Mouse (Mus musculus) neural tube, embryonic 15.5 days (tissue): Measurements from ENCODE around the gene Sstr4. TPM values are rescaled to one million over a fixed set of nuclear protein-coding genes. Genes with fewer than 3 reads are reported as not detected.
A peak's percentile ranks its signal among the peaks of the same experiment; 100 is the strongest.

Experiments
- ATAC-seq: fragments of 200-750 bp; cut with Nextera tagmentation; 2 replicates; pipeline ENCODE4 v1.8.0; 2017; ENCODE audit warnings: mild to moderate bottlenecking, moderate TSS enrichment, moderate library complexity; ENCODE audit not compliant: low FRiP score
- H3K27ac ChIP-seq: fragments of 300-500 bp; sonication (generic); replicated peaks from 2 replicates; pipeline ENCODE4 v1.5.1; 2015; ENCODE audit warnings: mild to moderate bottlenecking, inconsistent platforms
- H3K27me3 ChIP-seq: fragments of 300-500 bp; sonication (generic); replicated peaks from 2 replicates; pipeline ENCODE4 v1.6.1; 2015; ENCODE audit warnings: inconsistent platforms
- H3K36me3 ChIP-seq: fragments of 300-500 bp; sonication (generic); 2 replicates; pipeline ENCODE4 v1.6.1; 2015; ENCODE audit warnings: inconsistent platforms
- H3K4me1 ChIP-seq: fragments of 300-500 bp; sonication (generic); 2 replicates; pipeline ENCODE4 v1.6.1; 2015; ENCODE audit warnings: inconsistent platforms
- H3K4me2 ChIP-seq: fragments of 300-500 bp; sonication (generic); 2 replicates; pipeline ENCODE4 v1.6.1; 2015; ENCODE audit warnings: inconsistent platforms, mild to moderate bottlenecking, moderate library complexity
- H3K4me3 ChIP-seq: fragments of 300-500 bp; sonication (generic); replicated peaks from 2 replicates; pipeline ENCODE4 v1.5.1; 2015; ENCODE audit warnings: mild to moderate bottlenecking, inconsistent platforms
- H3K9ac ChIP-seq: fragments of 300-500 bp; sonication (generic); replicated peaks from 2 replicates; pipeline ENCODE4 v1.6.1; 2015; ENCODE audit warnings: mild to moderate bottlenecking, inconsistent platforms
- H3K9me3 ChIP-seq: fragments of 300-500 bp; sonication (generic); replicated peaks from 2 replicates; pipeline ENCODE4 v1.6.1; 2016; ENCODE audit warnings: inconsistent platforms
- WGBS: fragments of 180-500 bp; shearing (Covaris S2); methylation state at CpG from one replicate; pipeline ENCODE4 v1.1.7; 2015; ENCODE audit warnings: mixed read lengths; 5-methylcytosine and 5-hydroxymethylcytosine counted together
- polyA plus RNA-seq: library from polyadenylated mRNA; unstranded; fragments of >200 nt; fragmentation: Nextera tagmentation; extraction: Ambion mirVana; gene quantifications from 2 replicates; pipeline ENCODE4 v1.2.1, GENCODE M21; 2015

The Sstr4 gene
- 3.2 and 3.8 TPM in 2 replicates for polyA plus RNA-seq

- Histone ChIP-seq H3K4me2 (peak within 1 kb of the TSS; percentile 96), H3K27me3 (peaks cover 30% of the 10 kb centered on the region), H3K9me3 (no peaks in the 10 kb centered on the region), H3K27ac (no peak within 1 kb of the TSS), H3K9ac (peak within 1 kb of the TSS; percentile 55), H3K36me3 (no peaks in the 10 kb centered on the region), H3K4me3 (peak within 1 kb of the TSS; percentile 64), H3K4me1 (peaks cover 25% of the 10 kb centered on the region)
- WGBS: 3% methylated on average over 82 of the region's 83 CpGs
- ATAC-seq: peak; percentile 91
Observed at GRCm38 (mm10) chr2:148395131-148396051, at the start of gene Sstr4. Gene Sstr4, plus strand, starts transcription at chr2:148395344.

- no peak overlapping the region for H3K4me2 ChIP-seq
- H3K9ac ChIP-seq: no peak overlapping the region
- H3K36me3 ChIP-seq: no peaks in the 10 kb centered on the region
- no peaks in the 10 kb centered on the region for H3K4me1 ChIP-seq
- H3K27ac ChIP-seq: no peak overlapping the region
- ATAC-seq: no peak
- H3K27me3 ChIP-seq: no peaks in the 10 kb centered on the region
- H3K9me3 ChIP-seq: no peaks in the 10 kb centered on the region
- no peak overlapping the region for H3K4me3 ChIP-seq
Observed at GRCm38 (mm10) chr2:148345373-148345772, 49.8 kb upstream of the Sstr4 start.

GRCm38 (mm10) chr2:148346976-148347375, 48.2 kb upstream of the Sstr4 start:
- Histone ChIP-seq H3K36me3 (no peaks in the 10 kb centered on the region), H3K4me3 (no peak overlapping the region), H3K27ac (no peak overlapping the region), H3K9ac (no peak overlapping the region), H3K27me3 (no peaks in the 10 kb centered on the region), H3K9me3 (no peaks in the 10 kb centered on the region), H3K4me2 (no peak overlapping the region), H3K4me1 (no peaks in the 10 kb centered on the region)
- WGBS: 86% methylated on average over 1 of the region's 1 CpGs
- no peak for ATAC-seq

GRCm38 (mm10) chr2:148349509-148350307, 45.4 kb upstream of the Sstr4 start:
- no peaks in the 10 kb centered on the region for H3K36me3 ChIP-seq
- H3K27ac ChIP-seq: no peak overlapping the region
- no peak overlapping the region for H3K9ac ChIP-seq
- no peaks in the 10 kb centered on the region for H3K9me3 ChIP-seq
- no peak overlapping the region for H3K4me2 ChIP-seq
- H3K4me3 ChIP-seq: no peak overlapping the region
- ATAC-seq: no peak
- H3K4me1 ChIP-seq: no peaks in the 10 kb centered on the region
- H3K27me3 ChIP-seq: no peaks in the 10 kb centered on the region
- WGBS: 71% methylated on average over 4 of the region's 4 CpGs

GRCm38 (mm10) chr2:148350460-148350859, 44.7 kb upstream of the Sstr4 start:
- Histone ChIP-seq H3K36me3 (no peaks in the 10 kb centered on the region), H3K27ac (no peak overlapping the region), H3K4me2 (no peak overlapping the region), H3K9me3 (no peaks in the 10 kb centered on the region), H3K9ac (no peak overlapping the region), H3K27me3 (no peaks in the 10 kb centered on the region), H3K4me3 (no peak overlapping the region), H3K4me1 (no peaks in the 10 kb centered on the region)
- 84% methylated on average over 2 of the region's 2 CpGs for WGBS
- ATAC-seq: no peak

GRCm38 (mm10) chr2:148352655-148353054, 42.5 kb upstream of the Sstr4 start:
- H3K27me3 ChIP-seq: no peaks in the 10 kb centered on the region
- 58% methylated on average over 1 of the region's 1 CpGs for WGBS
- no peak for ATAC-seq

GRCm38 (mm10) chr2:148357145-148357544, 38.0 kb upstream of the Sstr4 start:
- no peak overlapping the region for H3K27ac ChIP-seq
- H3K27me3 ChIP-seq: no peaks in the 10 kb centered on the region
- no peak for ATAC-seq
- no peak overlapping the region for H3K4me3 ChIP-seq
- H3K4me2 ChIP-seq: no peak overlapping the region
- 83% methylated on average over 1 of the region's 1 CpGs for WGBS
- H3K4me1 ChIP-seq: no peaks in the 10 kb centered on the region
- no peaks in the 10 kb centered on the region for H3K9me3 ChIP-seq
- H3K9ac ChIP-seq: no peak overlapping the region
- H3K36me3 ChIP-seq: no peaks in the 10 kb centered on the region

More at GRCm38 (mm10) chr2:148352655-148353054, 42.5 kb upstream of the Sstr4 start:
- H3K36me3 ChIP-seq: no peaks in the 10 kb centered on the region
- H3K9me3 ChIP-seq: no peaks in the 10 kb centered on the region
- no peak overlapping the region for H3K4me3 ChIP-seq
- H3K4me2 ChIP-seq: no peak overlapping the region
- no peaks in the 10 kb centered on the region for H3K4me1 ChIP-seq
- H3K27ac ChIP-seq: no peak overlapping the region
- no peak overlapping the region for H3K9ac ChIP-seq

- Histone ChIP-seq H3K4me1 (no peaks in the 10 kb centered on the region), H3K36me3 (no peaks in the 10 kb centered on the region), H3K27ac (no peak overlapping the region), H3K9me3 (no peaks in the 10 kb centered on the region), H3K4me2 (no peak overlapping the region), H3K4me3 (no peak overlapping the region), H3K27me3 (no peaks in the 10 kb centered on the region), H3K9ac (no peak overlapping the region)
- 95% methylated on average over 3 of the region's 3 CpGs for WGBS
- ATAC-seq: no peak
Observed at GRCm38 (mm10) chr2:148364536-148364935, 30.6 kb upstream of the Sstr4 start.

- Histone ChIP-seq H3K4me2 (no peak overlapping the region), H3K9ac (no peak overlapping the region), H3K27ac (no peak overlapping the region), H3K27me3 (no peaks in the 10 kb centered on the region), H3K4me3 (no peak overlapping the region), H3K4me1 (no peaks in the 10 kb centered on the region), H3K9me3 (no peaks in the 10 kb centered on the region), H3K36me3 (no peaks in the 10 kb centered on the region)
- WGBS: 49% methylated on average over 1 of the region's 1 CpGs
- ATAC-seq: no peak
Observed at GRCm38 (mm10) chr2:148365227-148365626, 29.9 kb upstream of the Sstr4 start.

- no peak overlapping the region for H3K27ac ChIP-seq
- H3K4me2 ChIP-seq: no peak overlapping the region
- 86% methylated on average over 4 of the region's 4 CpGs for WGBS
- no peak overlapping the region for H3K9ac ChIP-seq
- no peaks in the 10 kb centered on the region for H3K27me3 ChIP-seq
- H3K36me3 ChIP-seq: no peaks in the 10 kb centered on the region
- no peaks in the 10 kb centered on the region for H3K4me1 ChIP-seq
- H3K9me3 ChIP-seq: no peaks in the 10 kb centered on the region
- no peak for ATAC-seq
- H3K4me3 ChIP-seq: no peak overlapping the region
Observed at GRCm38 (mm10) chr2:148371743-148372630, 23.2 kb upstream of the Sstr4 start.

GRCm38 (mm10) chr2:148373602-148374071, 21.5 kb upstream of the Sstr4 start:
- H3K4me2 ChIP-seq: no peak overlapping the region
- H3K9me3 ChIP-seq: no peaks in the 10 kb centered on the region
- H3K27ac ChIP-seq: no peak overlapping the region
- no peaks in the 10 kb centered on the region for H3K36me3 ChIP-seq
- WGBS: 82% methylated on average over 2 of the region's 2 CpGs
- no peaks in the 10 kb centered on the region for H3K27me3 ChIP-seq
- H3K4me3 ChIP-seq: no peak overlapping the region
- no peaks in the 10 kb centered on the region for H3K4me1 ChIP-seq
- H3K9ac ChIP-seq: no peak overlapping the region
- ATAC-seq: no peak
